Mouse (Mus musculus) T-helper 2 cell (primary cell): ENCODE measurements around the gene Olfr849.

Source experiments
- in situ Hi-C: fragments of 300-600 bp; cut with MboI, MseI; formaldehyde crosslinking; loops from one replicate; pipeline ENCODE4 v1.15.1; 2025; ENCODE audit warnings: high pct_unique_total_duplicates

Olfr849 gene

DNA sequence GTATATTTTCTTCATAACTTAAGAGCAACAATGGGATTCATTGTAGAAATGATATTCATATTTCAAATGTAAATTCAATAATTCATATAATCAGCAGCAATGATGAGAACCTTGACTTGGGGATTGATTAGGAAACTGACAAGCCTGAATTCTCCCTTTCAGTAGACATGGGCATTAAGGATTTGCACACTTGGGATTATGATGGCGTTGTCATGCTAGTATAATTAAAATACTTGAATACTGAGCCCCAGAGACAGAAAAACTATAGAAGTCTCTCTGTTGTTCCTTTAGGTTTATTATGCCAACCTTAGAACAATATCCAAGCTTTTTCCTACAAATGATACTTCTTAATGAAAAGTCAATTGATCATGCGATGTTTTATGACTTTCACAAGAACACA lies at the start of gene Olfr849:
Olfr849 (plus strand) TSS at position 301 of the 400 bp plus-strand sequence.
- in situ Hi-C loops = no loop called here

DNA sequence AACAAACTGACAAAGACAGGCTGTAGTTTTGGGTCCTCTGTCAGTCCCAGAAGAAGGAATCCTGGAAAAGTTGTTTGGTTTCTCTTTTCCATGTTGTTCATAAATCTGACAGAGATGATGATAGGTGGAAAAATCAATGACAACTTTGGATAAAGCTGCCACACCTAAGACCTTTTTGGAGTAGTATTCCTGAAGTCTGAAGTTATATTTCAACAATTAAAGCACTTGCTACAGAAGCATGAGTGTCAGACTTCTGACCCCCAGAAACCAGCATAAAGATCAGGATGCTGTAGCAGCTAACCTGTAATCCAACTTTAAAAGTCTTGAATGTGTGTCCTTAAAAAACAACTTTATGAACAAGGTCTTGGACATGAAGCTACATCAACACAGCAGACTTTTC lies 38.1 kb downstream of the Olfr849 start, which contains the start of gene Olfr850:
Olfr850 (minus strand) TSS at position 101 of the 400 bp plus-strand sequence.
- in situ Hi-C loops = no loop called here

GRCm38 (mm10) chr9:19492995-19493394 lies 52.9 kb downstream of the Olfr849 start, which contains the start of gene Olfr851:
Gene Olfr851 (plus strand): TSS chr9:19493295.
- in situ Hi-C loops = no loop called here
